Mouse (Mus musculus): Measurements from ENCODE around the gene Cdh5.

The Cdh5 gene

GRCm38 (mm10) chr8:104088881-104089280 lies 12.5 kb upstream of the Cdh5 start:
- in situ Hi-C loops (cut with MboI; ENCODE audit: unreplicated experiment in 2 of 2): no loop called here

- in situ Hi-C loops (cut with MboI; ENCODE audit: unreplicated experiment in 2 of 2): loop anchor here in 1 of 2 experiments (10.0 kb wide), 1 partner anchor 354 kb away; the partner anchor contains the start of gene Dync1li2
These were observed 10.2 kb upstream of the Cdh5 start for GRCm38 (mm10) chr8:104090993-104091900.

- in situ Hi-C loops (cut with MboI; ENCODE audit: unreplicated experiment in 2 of 2): loop anchor here in 1 of 2 experiments (10.0 kb wide), 1 partner anchor 351 kb away; the partner anchor contains the start of gene Dync1li2
These were observed 8.1 kb upstream of the Cdh5 start for GRCm38 (mm10) chr8:104093336-104093735.

GRCm38 (mm10) chr8:104095595-104095994 lies 5.8 kb upstream of the Cdh5 start:
- in situ Hi-C loops (cut with MboI; ENCODE audit: unreplicated experiment in 2 of 2): loop anchor here (5.0 to 10.0 kb wide), 5 partner anchors 47 to 349 kb away; partner anchors contain the start of gene Dync1li2 (in 1 of the 2)

GRCm38 (mm10) chr8:104096644-104097043 lies 4.8 kb upstream of the Cdh5 start:
- in situ Hi-C loops (cut with MboI; ENCODE audit: unreplicated experiment in 2 of 2): loop anchor here (5.0 to 10.0 kb wide), 5 partner anchors 46 to 348 kb away; partner anchors contain the start of gene Dync1li2 (in 1 of the 2)

GRCm38 (mm10) chr8:104098671-104099346 lies 2.6 kb upstream of the Cdh5 start:
- in situ Hi-C loops (cut with MboI; ENCODE audit: unreplicated experiment in 2 of 2): loop anchor here (5.0 to 10.0 kb wide), 5 partner anchors 43 to 346 kb away; partner anchors contain the start of gene Dync1li2 (in 1 of the 2)

- in situ Hi-C loops (cut with MboI; ENCODE audit: unreplicated experiment in 2 of 2): loop anchor here (5.0 to 10.0 kb wide), 6 partner anchors 43 to 345 kb away; partner anchors contain the start of gene Dync1li2 (in 1 of the 2)
These were observed 1.9 kb upstream of the Cdh5 start for GRCm38 (mm10) chr8:104099347-104100099.

GRCm38 (mm10) chr8:104100724-104101123 lies 701 bp upstream of the Cdh5 start:
- in situ Hi-C loops (cut with MboI; ENCODE audit: unreplicated experiment in 2 of 2): loop anchor here in 1 of 2 experiments (10.0 kb wide), 1 partner anchor 244 kb away; no protein-coding TSS in a partner anchor

- in situ Hi-C loops (cut with MboI; ENCODE audit: unreplicated experiment in 2 of 2): loop anchor here in 1 of 2 experiments (10.0 kb wide), 1 partner anchor 241 kb away; no protein-coding TSS in a partner anchor
These were observed 2.0 kb downstream of the Cdh5 start for GRCm38 (mm10) chr8:104103462-104103861.

- in situ Hi-C loops (cut with MboI; ENCODE audit: unreplicated experiment in 2 of 2): loop anchor here in 1 of 2 experiments (10.0 kb wide), 1 partner anchor 239 kb away; no protein-coding TSS in a partner anchor
These were observed 4.3 kb downstream of the Cdh5 start for GRCm38 (mm10) chr8:104105768-104106167.

GRCm38 (mm10) chr8:104106276-104106946 lies 5.0 kb downstream of the Cdh5 start:
- in situ Hi-C loops (cut with MboI; ENCODE audit: unreplicated experiment in 2 of 2): loop anchor here in 1 of 2 experiments (10.0 kb wide), 1 partner anchor 238 kb away; no protein-coding TSS in a partner anchor

GRCm38 (mm10) chr8:104107111-104107510 lies 5.7 kb downstream of the Cdh5 start:
- in situ Hi-C loops (cut with MboI; ENCODE audit: unreplicated experiment in 2 of 2): loop anchor here in 1 of 2 experiments (10.0 kb wide), 1 partner anchor 238 kb away; no protein-coding TSS in a partner anchor

GRCm38 (mm10) chr8:104108048-104108447 lies 6.6 kb downstream of the Cdh5 start:
- in situ Hi-C loops (cut with MboI; ENCODE audit: unreplicated experiment in 2 of 2): loop anchor here in 1 of 2 experiments (10.0 kb wide), 1 partner anchor 237 kb away; no protein-coding TSS in a partner anchor

- in situ Hi-C loops (cut with MboI; ENCODE audit: unreplicated experiment in 2 of 2): no loop called here
These were observed 9.2 kb downstream of the Cdh5 start for GRCm38 (mm10) chr8:104110498-104111134.

- in situ Hi-C loops (cut with MboI; ENCODE audit: unreplicated experiment in 2 of 2): no loop called here
These were observed 20.4 kb downstream of the Cdh5 start for GRCm38 (mm10) chr8:104121640-104122416.

- in situ Hi-C loops (cut with MboI; ENCODE audit: unreplicated experiment in 2 of 2): no loop called here
These were observed 21.7 kb downstream of the Cdh5 start for GRCm38 (mm10) chr8:104123080-104123657.

GRCm38 (mm10) chr8:104124534-104124933 lies 23.1 kb downstream of the Cdh5 start:
- in situ Hi-C loops (cut with MboI; ENCODE audit: unreplicated experiment in 2 of 2): no loop called here
